Mouse (Mus musculus) intestine, embryonic 14.5 days (tissue): Measurements from ENCODE around the gene 1700018B08Rik. TPM values are rescaled to one million over a fixed set of nuclear protein-coding genes. Genes with fewer than 3 reads are reported as not detected.

Experiments
- ATAC-seq: fragments of 200-750 bp; cut with Nextera tagmentation; replicated peaks from 2 replicates; pipeline ENCODE4 v1.8.0; 2017; ENCODE audit warnings: low read depth, moderate number of reproducible peaks, moderate TSS enrichment, moderate library complexity; ENCODE audit not compliant: low FRiP score, low TSS enrichment
- DNase-seq: peaks from one replicate; pipeline ENCODE4 v3.0.0-alpha.2; 2018; ENCODE audit warnings: low spot score
- H3K27ac ChIP-seq: fragments of 300-500 bp; sonication (generic); 2 replicates; pipeline ENCODE4 v1.5.1; 2014; ENCODE audit warnings: low read depth, mild to moderate bottlenecking, control low read depth
- H3K27me3 ChIP-seq: fragments of 300-500 bp; sonication (generic); replicated peaks from 2 replicates; pipeline ENCODE4 v1.6.1; 2014; ENCODE audit warnings: low read length, control low read depth; ENCODE audit not compliant: control insufficient read depth, insufficient read depth
- H3K36me3 ChIP-seq: fragments of 300-500 bp; sonication (generic); 2 replicates; pipeline ENCODE4 v1.6.1; 2014; ENCODE audit warnings: low read length, control low read depth; ENCODE audit not compliant: control insufficient read depth, insufficient read depth
- H3K4me1 ChIP-seq: fragments of 300-500 bp; sonication (generic); replicated peaks from 2 replicates; pipeline ENCODE4 v1.6.1; 2014; ENCODE audit warnings: low read length, control low read depth, mixed read lengths; ENCODE audit not compliant: control insufficient read depth, insufficient read depth
- H3K4me2 ChIP-seq: fragments of 300-500 bp; sonication (generic); 2 replicates; pipeline ENCODE4 v1.6.1; 2014; ENCODE audit warnings: low read length
- H3K4me3 ChIP-seq: fragments of 300-500 bp; sonication (generic); 2 replicates; pipeline ENCODE4 v1.5.1; 2014; ENCODE audit warnings: low read depth, low read length, control low read depth, mixed read lengths
- H3K9ac ChIP-seq: fragments of 300-500 bp; sonication (generic); 2 replicates; pipeline ENCODE4 v1.6.1; 2014; ENCODE audit warnings: mild to moderate bottlenecking, low read length
- H3K9me3 ChIP-seq: fragments of 300-500 bp; sonication (generic); 2 replicates; pipeline ENCODE4 v1.6.1; 2016; ENCODE audit warnings: low read length, control low read depth; ENCODE audit not compliant: control insufficient read depth
- WGBS: fragments of 180-500 bp; shearing (Covaris S2); extraction: QIAGEN DNeasy Blood & Tissue Kit; methylation state at CpG from one replicate; pipeline ENCODE4 v1.1.7; 2014; 5-methylcytosine and 5-hydroxymethylcytosine counted together
- polyA plus RNA-seq: library from polyadenylated mRNA; unstranded; fragments of >200 nt; fragmentation: Nextera tagmentation; extraction: Ambion mirVana; gene quantifications from 2 replicates; pipeline ENCODE4 v1.2.1, GENCODE M21; 2014

1700018B08Rik gene
- polyA plus RNA-seq, 1 experiment from 2014 or later, result not detected

- Histone ChIP-seq H3K27ac (no peak overlapping the region), H3K36me3 (no peaks in the 10 kb centered on the region), H3K4me1 (0 out of 2 replicates have a peak, but pooled peaks cover 1% of the 10 kb centered on the region), H3K9me3 (no peaks in the 10 kb centered on the region), H3K4me2 (no peak overlapping the region), H3K27me3 (peaks cover 19% of the 10 kb centered on the region), H3K9ac (no peak overlapping the region), H3K4me3 (no peak overlapping the region)
- DNase-seq (no peak), ATAC-seq (no peak)
- WGBS, result 57% methylated on average over 9 of the region's 9 CpGs
These were observed 32.4 kb downstream of the 1700018B08Rik start for GRCm38 (mm10) chr8:121511751-121512150.

DNA sequence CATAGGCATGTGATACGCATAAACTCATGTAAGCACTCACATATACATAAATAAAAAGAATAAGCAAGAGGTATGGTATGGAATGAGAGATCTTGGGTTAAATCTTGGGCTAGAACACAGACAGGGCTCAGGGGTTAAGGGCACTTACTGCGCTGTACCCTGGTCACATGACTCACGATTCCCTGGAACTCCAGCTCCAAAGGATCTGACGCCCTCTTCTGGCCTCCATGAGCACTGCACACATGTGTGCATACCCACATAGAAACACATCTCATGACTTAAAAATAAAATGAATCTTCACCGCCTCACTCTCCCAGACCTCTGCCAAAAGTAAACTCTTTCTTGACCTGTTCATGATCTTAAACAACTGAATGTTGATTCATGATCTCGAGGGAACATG lies 46.5 kb downstream of the 1700018B08Rik start:
- ATAC-seq (no peak), DNase-seq (no peak)
- no peak overlapping the region for H3K9ac ChIP-seq
- H3K36me3 ChIP-seq, result no peaks in the 10 kb centered on the region
- H3K4me3 ChIP-seq, result no peak overlapping the region
- 0 out of 2 replicates have a peak, but pooled peaks cover 3% of the 10 kb centered on the region for H3K27me3 ChIP-seq
- 83% methylated on average over 6 of the region's 6 CpGs for WGBS
- H3K27ac ChIP-seq, result no peak overlapping the region
- no peaks in the 10 kb centered on the region for H3K9me3 ChIP-seq
- H3K4me1 ChIP-seq, result no peaks in the 10 kb centered on the region
- H3K4me2 ChIP-seq, result no peak overlapping the region

DNA sequence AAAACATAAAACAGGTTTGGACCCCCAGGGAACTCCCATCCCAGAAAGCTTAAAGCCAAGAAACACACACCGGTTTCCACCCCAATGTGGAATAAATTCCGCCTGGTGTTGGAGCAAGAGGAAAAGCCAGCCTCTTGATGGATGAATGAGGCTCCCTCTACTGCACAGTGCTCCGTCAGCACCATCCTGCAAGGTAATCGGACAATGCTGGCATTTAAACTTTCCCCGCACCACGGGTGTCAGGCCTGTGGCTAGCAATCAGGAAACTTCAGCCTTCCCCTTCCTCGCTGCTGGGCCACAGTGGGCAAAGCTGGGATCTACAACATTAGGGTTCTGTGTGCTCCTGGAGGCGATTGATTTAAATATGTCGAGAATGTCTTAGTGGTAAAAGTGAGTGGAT lies 52.5 kb downstream of the 1700018B08Rik start:
- no peak for ATAC-seq
- WGBS, result 55% methylated on average over 9 of the region's 9 CpGs
- H3K4me1 ChIP-seq, result no peaks in the 10 kb centered on the region

DNA sequence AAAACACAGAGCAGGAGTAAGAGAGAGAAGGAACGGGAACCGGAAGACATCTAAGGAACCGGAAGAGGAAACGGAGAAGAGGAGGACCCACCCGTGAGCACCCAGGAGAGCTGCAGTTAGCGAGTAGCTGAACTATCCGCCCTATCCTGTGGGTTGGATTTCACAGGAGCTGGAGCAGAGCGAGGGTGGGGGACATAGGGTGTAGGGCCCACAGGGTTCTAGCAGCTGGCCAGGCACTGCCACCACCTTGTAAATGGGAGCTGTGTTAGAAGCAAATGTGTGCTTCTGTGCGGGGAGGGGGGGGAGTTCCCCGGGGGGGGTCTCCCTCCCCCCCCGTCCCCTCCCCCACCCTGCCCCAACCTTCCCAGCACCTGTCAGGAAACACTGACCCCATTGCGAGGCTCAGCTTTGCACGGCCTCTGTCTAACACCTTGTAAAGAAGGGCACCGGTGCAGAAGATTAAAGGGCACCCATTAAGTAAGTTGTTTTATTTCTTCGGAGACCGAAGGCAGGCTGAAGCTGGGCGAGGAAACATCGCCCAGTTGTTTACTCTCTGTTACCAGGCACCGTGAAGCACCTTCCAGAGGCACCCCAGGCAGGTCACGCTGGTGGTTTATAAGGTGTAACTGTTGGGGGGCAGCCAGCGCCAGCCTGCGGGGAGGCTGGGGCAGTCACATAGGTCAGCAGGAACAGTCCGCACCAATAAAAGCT lies 59.9 kb downstream of the 1700018B08Rik start:
- Histone ChIP-seq H3K36me3 (no peaks in the 10 kb centered on the region), H3K9ac (no peak overlapping the region), H3K4me3 (no peak overlapping the region), H3K27ac (no peak overlapping the region), H3K4me2 (no peak overlapping the region), H3K4me1 (peaks cover 12% of the 10 kb centered on the region), H3K27me3 (no peaks in the 10 kb centered on the region), H3K9me3 (no peaks in the 10 kb centered on the region)
- WGBS, result 50% methylated on average over 21 of the region's 23 CpGs
- no peak for DNase-seq
- ATAC-seq, result no peak

More for the DNA sequence above, 52.5 kb downstream of the 1700018B08Rik start:
- no peaks in the 10 kb centered on the region for H3K9me3 ChIP-seq
- 0 out of 2 replicates have a peak, but pooled peaks cover 7% of the 10 kb centered on the region for H3K27me3 ChIP-seq
- H3K36me3 ChIP-seq, result no peaks in the 10 kb centered on the region
- H3K4me3 ChIP-seq, result no peak overlapping the region
- H3K4me2 ChIP-seq, result no peak overlapping the region
- DNase-seq, result no peak
- no peak overlapping the region for H3K9ac ChIP-seq
- no peak overlapping the region for H3K27ac ChIP-seq

Other genes starting within 250 kb of the 1700018B08Rik start
- 14.5 and 14.9 TPM in 2 replicates for gene Fbxo31, start 34.5 kb upstream of the 1700018B08Rik start, polyA plus RNA-seq
- 226 and 231 TPM in 2 replicates for gene Map1lc3b, start 46.0 kb upstream of the 1700018B08Rik start, polyA plus RNA-seq
- 21.9 and 25.1 TPM in 2 replicates for gene Zcchc14, start 108.6 kb upstream of the 1700018B08Rik start, polyA plus RNA-seq
- gene Jph3, start 185.3 kb upstream of the 1700018B08Rik start, polyA plus RNA-seq, result 4.4 and 4.6 TPM in 2 replicates